Mouse (Mus musculus) bone marrow macrophage, adult 2 months (primary cell): ENCODE data around the gene Banp.

Experiments
- CTCF ChIP-seq: IDR thresholded peaks from 2 replicates; pipeline ENCODE4 v1.5.1; 2012; ENCODE audit warnings: low read depth, mild to moderate bottlenecking, low read length, moderate library complexity
- POLR2A ChIP-seq: IDR thresholded peaks from 2 replicates; pipeline ENCODE4 v1.6.1; 2012; ENCODE audit warnings: mild to moderate bottlenecking, low read depth, low read length, borderline replicate concordance

DNA sequence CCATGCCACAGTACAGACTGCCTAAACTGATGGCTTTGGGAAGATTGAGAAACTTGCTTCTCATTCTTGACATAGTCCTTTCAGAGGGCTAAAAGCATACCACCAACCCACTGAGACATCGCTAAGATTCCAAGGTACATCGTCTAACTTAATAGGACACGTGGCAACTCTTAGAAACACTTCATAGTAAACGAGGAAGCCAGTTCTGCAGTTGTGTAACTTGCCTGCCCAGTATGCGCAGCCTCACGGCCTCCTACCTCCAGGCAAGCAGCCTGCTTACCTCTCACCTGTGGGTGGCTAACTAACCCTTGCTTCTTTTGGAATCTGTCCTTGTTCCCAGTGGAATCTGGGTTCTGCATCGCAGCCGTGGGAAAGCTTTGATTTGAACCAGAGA, 40.4 kb upstream of the Banp start:
- TF ChIP-seq POLR2A: no peak
- no peak for TF ChIP-seq CTCF
